Mouse (Mus musculus) heart, postnatal 0 days (tissue): ENCODE measurements around the gene Gm42791.

Experiments
- CTCF ChIP-seq: IDR thresholded peaks from 2 replicates; pipeline ENCODE4 v1.5.1; 2016; ENCODE audit warnings: antibody characterized with exemption, control low read depth, low read depth
- EP300 ChIP-seq: IDR thresholded peaks from 2 replicates; pipeline ENCODE4 v1.6.1; 2016; ENCODE audit warnings: antibody characterized with exemption, low read depth

DNA sequence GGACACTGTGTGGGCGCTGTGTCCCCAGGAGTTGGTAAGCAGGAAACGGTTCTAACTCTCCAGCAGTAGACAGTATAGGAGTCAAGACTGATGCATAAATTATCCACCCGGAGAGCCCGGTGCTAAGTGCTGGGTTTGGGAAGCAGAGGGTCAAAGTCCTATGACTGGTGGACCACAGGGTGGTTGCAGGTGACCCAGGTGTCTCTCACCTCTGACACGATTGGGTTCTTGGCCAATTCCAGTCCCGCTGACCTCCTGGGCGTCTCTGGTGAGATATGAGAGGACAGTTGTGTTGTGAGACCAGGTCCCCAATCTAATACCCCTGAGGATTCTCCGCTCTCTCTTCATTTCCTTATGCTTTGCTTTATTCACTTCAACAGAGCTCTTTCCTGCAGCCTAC, 139.9 kb downstream of the Gm42791 start:
- TF ChIP-seq CTCF (no peak), EP300 (no peak)
